Mouse (Mus musculus) thymus, adult 2 months (tissue): ENCODE results near the gene Hist1h2ak. TPM values are rescaled to one million over a fixed set of nuclear protein-coding genes. Genes with fewer than 3 reads are reported as not detected.
A peak's percentile ranks its signal among the peaks of the same experiment; 100 is the strongest.
"Not testable (repeated sequence)": the region's sequence is repeated elsewhere in the genome, so short reads cannot be mapped to it uniquely, and the experiment has no call there.

ENCODE experiments used
- DNase-seq: peaks from one replicate; pipeline ENCODE4 v3.0.0; 2021
- H3K27ac ChIP-seq: fragments of 200-500 bp; 2 replicates; pipeline ENCODE4 v1.5.1; 2012; ENCODE audit warnings: low read length, control low read depth; ENCODE audit not compliant: control insufficient read depth, insufficient read depth
- H3K27me3 ChIP-seq: fragments of 200-500 bp; 2 replicates; pipeline ENCODE4 v1.6.1; 2012; ENCODE audit warnings: mild to moderate bottlenecking, low read length, moderate library complexity, mixed read lengths; ENCODE audit not compliant: control insufficient read depth, insufficient read depth
- H3K36me3 ChIP-seq: fragments of 200-500 bp; 2 replicates; pipeline ENCODE4 v1.6.1; 2012; ENCODE audit warnings: mild to moderate bottlenecking, low read length, moderate library complexity; ENCODE audit not compliant: control insufficient read depth, insufficient read depth
- H3K4me1 ChIP-seq: fragments of 200-500 bp; replicated peaks from 2 replicates; pipeline ENCODE4 v1.6.1; 2012; ENCODE audit warnings: low read length; ENCODE audit not compliant: control insufficient read depth, insufficient read depth
- H3K4me3 ChIP-seq: fragments of 200-500 bp; 2 replicates; pipeline ENCODE4 v1.5.1; 2012; ENCODE audit warnings: mild to moderate bottlenecking, low read length, control low read depth, moderate library complexity; ENCODE audit not compliant: control insufficient read depth, insufficient read depth
- CTCF ChIP-seq: fragments of 200-500 bp; IDR thresholded peaks from 2 replicates; pipeline ENCODE4 v1.5.1; 2012; ENCODE audit warnings: mild to moderate bottlenecking, control low read depth, low read length, moderate library complexity, borderline replicate concordance; ENCODE audit not compliant: control insufficient read depth, poor library complexity, insufficient read depth; ENCODE audit errors: extremely low read depth
- POLR2A ChIP-seq: fragments of 200-500 bp; IDR thresholded peaks from 2 replicates; pipeline ENCODE4 v1.6.1; 2012; ENCODE audit warnings: mild to moderate bottlenecking, low read length, control low read depth, moderate library complexity; ENCODE audit not compliant: control insufficient read depth, poor library complexity, insufficient read depth; ENCODE audit errors: extremely low read depth
- WGBS: fragments of 180-500 bp; shearing (Covaris S2); methylation state at CpG from one replicate; pipeline ENCODE4 v1.1.7; 2018; 5-methylcytosine and 5-hydroxymethylcytosine counted together
- polyA plus RNA-seq: library from polyadenylated mRNA; depleted of rRNA; stranded (reverse); fragments of >200 nt; gene quantifications from 2 replicates; pipeline ENCODE4 v1.2.3, GENCODE M21; 2012; rRNA removed

Hist1h2ak gene
- 302 and 405 TPM in 2 replicates for polyA plus RNA-seq

DNA sequence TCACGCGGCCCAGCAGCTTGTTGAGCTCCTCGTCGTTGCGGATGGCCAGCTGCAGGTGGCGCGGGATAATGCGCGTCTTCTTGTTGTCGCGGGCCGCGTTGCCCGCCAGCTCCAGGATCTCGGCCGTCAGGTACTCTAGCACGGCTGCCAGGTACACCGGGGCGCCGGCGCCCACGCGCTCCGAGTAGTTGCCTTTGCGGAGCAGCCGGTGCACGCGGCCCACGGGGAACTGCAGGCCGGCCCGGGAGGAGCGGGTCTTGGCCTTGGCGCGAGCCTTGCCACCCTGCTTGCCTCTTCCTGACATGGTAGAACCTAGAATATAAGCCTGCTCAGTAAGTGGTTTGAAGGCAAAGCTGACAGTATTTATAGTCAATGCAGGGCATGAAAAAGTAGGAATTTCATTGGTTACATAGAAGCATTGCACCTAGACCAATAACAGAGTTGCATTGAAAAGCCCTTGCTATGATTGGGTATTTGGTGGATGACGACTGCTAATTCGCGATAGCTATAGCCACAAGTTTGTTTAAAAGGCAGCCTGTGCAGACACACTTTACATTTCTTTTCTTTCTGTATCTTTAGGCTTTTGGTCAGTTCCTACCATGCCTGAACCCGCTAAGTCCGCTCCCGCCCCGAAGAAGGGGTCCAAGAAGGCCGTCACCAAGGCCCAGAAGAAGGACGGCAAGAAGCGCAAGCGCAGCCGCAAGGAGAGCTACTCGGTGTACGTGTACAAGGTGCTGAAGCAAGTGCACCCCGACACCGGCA, at the start of gene Hist1h2ak, which contains the start of gene Hist1h2bn:
Gene Hist1h2ak (minus strand): TSS at position 304 of the 762 bp plus-strand sequence.
Gene Hist1h2bn (plus strand): TSS at position 600 of the 762 bp plus-strand sequence.
- under 1% methylated on average over 50 of the region's 50 CpGs for WGBS
- peak; percentile 78 for DNase-seq
- not testable (repeated sequence) for H3K27me3 ChIP-seq, H3K4me1 ChIP-seq, H3K36me3 ChIP-seq
- Histone ChIP-seq H3K27ac (peak within 1 kb of the TSS; percentile 94), H3K4me3 (peak within 1 kb of the TSS; percentile 69)
- peak; percentile 68; the same call in 1 of the 2 replicates for TF ChIP-seq POLR2A

DNA sequence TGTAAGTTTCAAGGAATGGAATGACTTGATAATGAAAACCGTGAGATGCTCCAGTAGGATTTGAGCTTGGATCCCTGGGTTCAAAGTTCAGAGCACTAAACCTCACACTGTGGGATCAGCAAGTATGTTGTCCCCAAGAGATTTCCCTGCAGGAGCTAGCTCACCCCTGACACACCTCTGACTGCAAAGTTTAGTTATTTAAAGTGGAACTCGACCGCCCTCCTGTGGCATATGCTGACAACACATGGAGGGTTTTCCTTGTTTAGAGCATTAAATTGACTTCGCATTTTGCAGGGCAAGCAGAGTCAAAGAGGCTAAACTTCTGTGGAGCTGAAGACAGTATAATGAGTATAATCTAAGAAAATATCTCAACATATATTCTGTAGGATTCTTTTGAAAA, 49.4 kb upstream of the Hist1h2ak start:
- not testable (repeated sequence) for H3K27me3 ChIP-seq, H3K4me3 ChIP-seq, H3K27ac ChIP-seq, H3K36me3 ChIP-seq, DNase-seq, H3K4me1 ChIP-seq
- no CpG with 5 or more reads among the region's 4 CpGs for WGBS

DNA sequence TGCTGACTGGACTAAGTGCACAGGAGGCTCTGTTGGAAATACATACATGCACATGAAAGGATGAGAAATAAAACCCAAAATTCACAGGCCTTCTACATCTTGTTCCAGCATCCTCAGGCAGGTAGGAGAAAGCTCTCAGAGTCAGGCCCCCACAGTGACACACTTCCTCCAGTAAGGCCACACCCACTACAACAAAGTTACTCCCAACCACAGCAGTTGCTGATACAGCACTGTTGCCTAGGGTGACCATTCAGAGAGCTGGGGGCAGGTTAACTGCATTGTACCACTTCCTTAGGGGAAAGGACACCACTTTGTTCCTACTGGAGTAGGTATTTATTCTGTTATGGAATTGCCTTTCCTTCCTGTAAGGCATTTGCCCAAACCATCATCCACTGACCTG, 43.5 kb upstream of the Hist1h2ak start:
- not testable (repeated sequence) for H3K27me3 ChIP-seq, DNase-seq, H3K36me3 ChIP-seq, H3K4me1 ChIP-seq, H3K4me3 ChIP-seq, H3K27ac ChIP-seq

DNA sequence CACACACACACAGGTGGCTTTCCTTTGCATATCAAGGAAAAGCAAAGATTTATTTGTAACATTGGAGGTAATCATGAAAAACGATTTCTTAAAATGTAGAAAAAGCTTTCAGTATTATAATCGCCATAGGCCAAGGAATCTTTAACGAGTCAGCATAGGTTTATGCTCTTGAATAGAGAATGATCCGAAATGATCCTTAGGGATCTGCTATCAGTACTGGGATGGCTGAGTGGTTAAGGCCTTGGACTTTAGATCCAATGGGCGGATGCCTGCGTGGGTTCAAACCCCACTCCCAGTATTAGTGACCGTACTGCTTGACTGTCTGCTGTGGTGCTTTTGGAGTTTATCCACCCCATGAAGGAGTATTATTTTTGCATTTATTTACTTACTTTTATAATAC, 42.0 kb upstream of the Hist1h2ak start:
- Histone ChIP-seq H3K4me3 (no peak overlapping the region), H3K36me3 (no peaks in the 10 kb centered on the region), H3K27ac (no peak overlapping the region), H3K4me1 (no peaks in the 10 kb centered on the region), H3K27me3 (no peaks in the 10 kb centered on the region)
- 95% methylated on average over 7 of the region's 7 CpGs for WGBS
- TF ChIP-seq CTCF (no peak), POLR2A (no peak)
- no peak for DNase-seq

DNA sequence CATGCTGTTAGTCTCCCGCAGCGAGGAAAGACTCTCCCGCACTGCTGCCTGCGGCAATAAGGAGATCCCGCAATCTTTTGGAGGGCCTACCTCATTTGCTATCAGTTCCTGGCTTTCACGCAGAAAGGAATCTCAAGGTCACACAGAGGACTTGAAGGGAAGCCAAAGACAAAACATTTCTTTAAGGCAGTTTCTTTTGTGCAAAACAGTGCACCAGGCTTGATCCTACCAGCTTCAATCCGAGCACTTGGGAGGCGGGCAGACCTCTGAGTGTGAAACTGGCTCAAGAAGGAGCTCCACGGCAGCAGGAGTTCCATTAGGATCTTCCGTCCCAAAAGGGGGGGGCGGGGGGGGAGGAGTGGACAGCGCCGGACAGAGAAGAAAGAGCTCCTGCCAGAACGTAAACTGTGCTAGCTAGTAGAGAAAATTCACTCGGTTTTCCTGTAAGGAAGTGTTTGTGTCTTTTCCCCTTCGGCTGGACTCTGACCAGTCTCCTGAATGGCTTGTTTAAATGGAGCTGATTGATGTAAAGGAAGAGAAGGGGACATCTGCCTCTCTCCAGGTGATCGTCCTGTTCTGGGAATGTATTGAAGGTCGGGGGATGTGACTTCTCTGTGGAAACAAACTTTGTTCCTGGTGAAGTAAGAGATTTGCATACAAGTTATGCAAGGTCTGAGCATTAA, 37.1 kb upstream of the Hist1h2ak start:
- Histone ChIP-seq H3K4me3 (no peak overlapping the region), H3K27me3 (no peaks in the 10 kb centered on the region), H3K27ac (no peak overlapping the region), H3K4me1 (no peaks in the 10 kb centered on the region), H3K36me3 (no peaks in the 10 kb centered on the region)
- TF ChIP-seq POLR2A (no peak), CTCF (no peak)
- DNase-seq: no peak
- WGBS: 73% methylated on average over 18 of the region's 18 CpGs

DNA sequence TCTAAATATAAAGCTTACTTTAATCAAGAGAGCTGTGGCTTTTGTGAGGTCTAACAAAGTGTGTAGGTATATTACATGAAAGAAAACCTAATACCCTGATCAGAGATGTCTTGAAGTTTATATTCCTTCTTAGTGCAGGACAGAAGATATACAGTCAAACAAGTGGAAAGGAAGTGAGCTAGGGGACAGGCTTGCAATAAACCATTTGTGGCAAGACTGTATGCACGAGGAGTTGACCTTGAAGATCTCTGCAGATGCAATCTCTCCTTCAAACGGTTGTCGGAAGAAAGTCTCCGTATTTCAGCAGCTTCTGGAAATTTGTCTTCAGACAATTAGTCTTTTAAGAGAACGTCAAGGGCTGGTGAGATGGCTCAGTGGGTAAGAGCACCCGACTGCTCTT, 36.3 kb upstream of the Hist1h2ak start:
- H3K4me3 ChIP-seq: no peak overlapping the region
- TF ChIP-seq CTCF: no peak
- TF ChIP-seq POLR2A: no peak
- no peak overlapping the region for H3K27ac ChIP-seq
- no peaks in the 10 kb centered on the region for H3K4me1 ChIP-seq
- WGBS: 62% methylated on average over 6 of the region's 6 CpGs
- no peak for DNase-seq
- no peaks in the 10 kb centered on the region for H3K36me3 ChIP-seq
- no peaks in the 10 kb centered on the region for H3K27me3 ChIP-seq
